Mouse (Mus musculus) kidney, adult 2 months (tissue): ENCODE measurements at regions not wholly inside any gene's neighbourhood (a gene's known extent, or its start where the extent isn't known, plus 50 kb on each side); places are given as distances from the start of the nearest gene placed in this dataset.

Experiments
- DNase-seq: peaks from one replicate; pipeline ENCODE4 v3.0.0; 2021
- H3K27ac ChIP-seq: fragments of 200-500 bp; 2 replicates; pipeline ENCODE4 v1.5.1; 2012; ENCODE audit warnings: low read depth, low read length, control low read depth, inconsistent platforms; ENCODE audit not compliant: insufficient read depth
- H3K27me3 ChIP-seq: fragments of 200-500 bp; replicated peaks from 2 replicates; pipeline ENCODE4 v1.6.1; 2012; ENCODE audit warnings: mild to moderate bottlenecking, moderate library complexity, low read length, inconsistent platforms; ENCODE audit not compliant: control insufficient read depth, insufficient read depth
- H3K36me3 ChIP-seq: fragments of 200-500 bp; 2 replicates; pipeline ENCODE4 v1.6.1; 2012; ENCODE audit warnings: mild to moderate bottlenecking, moderate library complexity, low read length, inconsistent platforms; ENCODE audit not compliant: control insufficient read depth, insufficient read depth
- H3K4me1 ChIP-seq: fragments of 200-500 bp; 2 replicates; pipeline ENCODE4 v1.6.1; 2011; ENCODE audit warnings: low read length; ENCODE audit not compliant: control insufficient read depth, insufficient read depth
- H3K4me3 ChIP-seq: fragments of 200-500 bp; 2 replicates; pipeline ENCODE4 v1.5.1; 2011; ENCODE audit warnings: mild to moderate bottlenecking, low read depth, low read length, control low read depth; ENCODE audit not compliant: insufficient read depth
- CTCF ChIP-seq: fragments of 200-500 bp; conservative IDR thresholded peaks from 2 replicates; pipeline ENCODE4 v1.5.1; 2011; ENCODE audit warnings: low read depth, mild to moderate bottlenecking, control low read depth, low read length, moderate library complexity, mixed read lengths; ENCODE audit not compliant: insufficient read depth, insufficient read length
- POLR2A ChIP-seq: fragments of 200-500 bp; IDR thresholded peaks from one replicate; pipeline ENCODE4 v1.6.1; 2011; ENCODE audit warnings: low read depth, low read length, control low read depth
- WGBS: fragments of 180-500 bp; shearing (Covaris S2); methylation state at CpG from one replicate; pipeline ENCODE4 v1.1.7; 2018; 5-methylcytosine and 5-hydroxymethylcytosine counted together

DNA sequence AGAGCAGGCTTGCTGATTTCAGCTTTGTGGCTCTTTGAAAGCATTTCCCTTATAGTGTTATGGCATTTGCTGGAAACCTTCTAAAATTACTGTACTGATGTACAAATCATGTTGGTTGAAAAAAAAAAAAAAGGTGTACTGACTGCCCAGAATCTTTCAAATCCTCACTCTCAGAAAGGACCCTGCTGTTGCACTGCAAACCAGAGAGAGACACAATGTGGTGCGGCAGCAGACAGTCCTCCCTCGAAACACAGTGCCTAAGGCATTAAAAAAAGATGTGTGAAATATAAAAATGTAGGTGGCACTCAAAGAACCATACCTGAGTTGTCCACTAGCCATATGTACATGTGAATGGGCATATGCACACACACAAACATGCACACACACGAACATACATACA lies 128.3 kb downstream of the Actr3 start:
- H3K4me1 ChIP-seq, result no peaks in the 10 kb centered on the region
- no peak for DNase-seq
- no peak overlapping the region for H3K4me3 ChIP-seq
- WGBS, result 73% methylated on average over 3 of the region's 3 CpGs
- H3K36me3 ChIP-seq, result no peaks in the 10 kb centered on the region
- no peak for TF ChIP-seq POLR2A
- no peak for TF ChIP-seq CTCF
- H3K27ac ChIP-seq, result no peak overlapping the region
- H3K27me3 ChIP-seq, result no peaks in the 10 kb centered on the region

DNA sequence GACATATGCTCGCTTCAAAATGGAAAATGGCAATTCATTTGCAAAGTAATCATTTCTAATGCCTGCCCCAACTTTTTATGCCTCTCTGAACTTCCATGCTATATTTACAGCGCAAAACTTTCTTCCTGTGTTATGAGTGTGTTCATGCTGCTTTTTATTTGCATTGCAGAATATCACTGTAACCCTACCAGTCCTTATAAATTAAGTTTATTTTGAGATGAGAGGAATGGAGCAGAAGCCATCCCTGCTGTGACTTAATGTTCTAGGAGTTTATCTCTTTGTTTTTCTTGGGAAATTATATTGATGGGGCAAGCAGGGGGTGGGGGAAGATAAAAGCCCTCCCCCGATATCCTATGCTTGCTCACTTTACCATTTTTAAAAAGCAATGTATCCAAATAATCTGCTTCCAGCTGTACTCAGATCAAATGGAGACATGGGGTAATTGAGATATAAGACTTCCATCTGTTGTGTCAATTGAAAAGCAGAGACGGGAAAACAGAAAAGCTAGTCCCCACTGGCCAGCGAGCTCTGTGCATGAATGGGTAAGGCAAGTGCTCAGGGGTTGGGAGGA lies 136.9 kb downstream of the Actr3 start:
- H3K27ac ChIP-seq, result no peak overlapping the region
- no peak overlapping the region for H3K4me3 ChIP-seq
- WGBS, result 58% methylated on average over 5 of the region's 5 CpGs
- no peak for DNase-seq
- no peaks in the 10 kb centered on the region for H3K27me3 ChIP-seq
- TF ChIP-seq CTCF (no peak), POLR2A (no peak)
- H3K4me1 ChIP-seq, result no peaks in the 10 kb centered on the region
- H3K36me3 ChIP-seq, result no peaks in the 10 kb centered on the region

DNA sequence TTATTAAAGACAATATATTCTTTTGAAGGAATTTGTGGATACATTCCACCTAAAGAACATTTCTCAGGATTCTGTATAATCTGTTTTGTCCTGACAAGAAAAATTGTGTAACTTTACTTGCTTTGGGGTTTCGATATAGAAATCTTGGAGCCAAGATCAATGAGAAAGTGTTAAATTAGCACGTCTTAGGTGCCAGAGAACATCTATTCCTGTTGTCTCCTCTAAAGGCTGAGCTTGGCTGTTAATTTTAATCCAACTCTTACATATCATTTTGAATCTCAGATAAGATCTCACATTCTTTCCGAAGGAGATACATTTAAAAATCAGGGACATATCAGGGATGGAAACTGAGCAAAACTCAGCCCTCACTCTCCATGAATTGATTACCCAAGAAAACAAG lies 139.9 kb downstream of the Actr3 start:
- Histone ChIP-seq H3K27me3 (no peaks in the 10 kb centered on the region), H3K27ac (no peak overlapping the region), H3K4me1 (no peaks in the 10 kb centered on the region), H3K4me3 (no peak overlapping the region), H3K36me3 (no peaks in the 10 kb centered on the region)
- DNase-seq, result no peak
- no peak for TF ChIP-seq CTCF
- TF ChIP-seq POLR2A, result no peak
- 91% methylated on average over 3 of the region's 3 CpGs for WGBS

DNA sequence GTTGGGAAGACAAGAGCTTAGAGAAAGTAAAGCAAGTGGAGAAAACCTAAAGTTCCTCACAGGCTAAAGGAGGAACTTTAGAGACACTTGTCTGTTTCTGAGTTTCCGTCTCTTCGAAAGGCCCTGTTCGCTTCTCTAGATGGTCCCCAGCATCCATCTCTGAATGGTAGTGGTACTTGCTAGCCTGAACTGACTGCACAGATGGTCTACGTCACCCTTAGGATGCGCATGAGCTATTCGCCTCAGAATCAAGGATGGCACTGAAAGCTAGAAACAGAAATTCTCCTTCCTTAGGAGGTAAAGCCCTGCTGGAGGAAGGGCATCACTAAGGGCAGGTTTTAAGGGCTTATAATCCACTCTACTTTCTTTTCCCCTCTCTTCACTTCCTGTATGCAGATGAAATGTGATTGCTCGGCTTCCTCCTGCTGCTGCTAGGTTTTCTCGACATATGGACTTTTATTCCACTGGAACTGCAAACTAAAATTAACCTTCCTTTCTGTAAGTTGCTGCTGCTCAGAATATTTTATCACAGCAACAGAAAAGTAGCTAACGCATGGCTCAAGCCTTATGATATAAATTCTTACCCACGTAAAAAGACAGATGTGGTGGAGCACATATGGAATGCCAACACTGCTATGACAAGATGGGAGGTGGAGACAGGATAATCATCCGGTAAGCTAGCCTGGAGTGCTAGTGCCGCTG lies 145.1 kb downstream of the Actr3 start:
- WGBS, result 86% methylated on average over 12 of the region's 12 CpGs
- no peak overlapping the region for H3K27ac ChIP-seq
- no peak for DNase-seq

DNA sequence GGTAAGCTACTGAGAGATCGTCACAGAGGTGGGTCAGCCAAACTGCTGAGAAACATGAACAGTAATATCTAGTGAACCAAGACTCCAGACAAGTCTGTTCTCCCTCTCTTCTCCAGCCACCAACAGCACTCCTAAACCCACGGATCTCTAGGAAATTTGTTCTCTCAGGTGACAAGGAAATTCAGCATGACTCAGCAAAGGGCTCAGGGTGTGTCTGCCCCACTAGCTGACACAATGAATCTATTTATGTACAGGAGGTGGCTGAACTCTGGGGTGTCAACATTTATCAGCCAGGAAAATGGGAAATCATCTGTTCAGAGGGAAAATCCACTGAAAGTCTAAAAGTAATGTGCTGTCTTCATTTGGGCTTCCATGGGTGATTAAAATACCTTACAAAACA lies 149.2 kb downstream of the Actr3 start:
- whole genome bisulfite sequencing, result 41% methylated on average over 2 of the region's 2 CpGs
- TF ChIP-seq CTCF, result no peak
- TF ChIP-seq POLR2A, result no peak
- H3K4me3 ChIP-seq, result no peak overlapping the region

More for the DNA sequence above, 145.1 kb downstream of the Actr3 start:
- no peak for TF ChIP-seq POLR2A
- no peak for TF ChIP-seq CTCF
- Histone ChIP-seq H3K4me1 (no peaks in the 10 kb centered on the region), H3K36me3 (no peaks in the 10 kb centered on the region), H3K27me3 (no peaks in the 10 kb centered on the region), H3K4me3 (no peak overlapping the region)

DNA sequence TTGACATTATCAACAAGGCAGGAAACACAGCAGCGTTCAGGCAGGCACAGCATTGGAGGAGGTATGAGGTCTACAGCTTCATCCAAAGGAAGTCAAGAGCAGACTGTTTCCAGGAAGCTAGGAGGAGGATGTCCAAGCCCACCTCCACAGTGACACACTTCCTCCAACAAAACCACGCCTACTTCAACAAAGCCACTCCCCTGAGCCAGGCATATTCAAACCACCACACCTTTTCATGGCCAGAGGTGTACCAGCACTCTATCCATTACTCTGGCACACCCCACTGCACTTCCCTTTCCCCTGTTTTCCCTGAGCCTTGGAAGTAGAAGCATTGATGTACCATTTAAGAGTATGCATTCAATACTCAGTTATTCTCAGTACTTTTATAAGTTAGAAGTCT lies 150.8 kb downstream of the Actr3 start:
- 75% methylated on average over 2 of the region's 2 CpGs for whole genome bisulfite sequencing

More for the DNA sequence above, 149.2 kb downstream of the Actr3 start:
- DNase-seq, result no peak
- no peaks in the 10 kb centered on the region for H3K4me1 ChIP-seq
- H3K27ac ChIP-seq, result no peak overlapping the region
- no peaks in the 10 kb centered on the region for H3K27me3 ChIP-seq
- no peaks in the 10 kb centered on the region for H3K36me3 ChIP-seq

DNA sequence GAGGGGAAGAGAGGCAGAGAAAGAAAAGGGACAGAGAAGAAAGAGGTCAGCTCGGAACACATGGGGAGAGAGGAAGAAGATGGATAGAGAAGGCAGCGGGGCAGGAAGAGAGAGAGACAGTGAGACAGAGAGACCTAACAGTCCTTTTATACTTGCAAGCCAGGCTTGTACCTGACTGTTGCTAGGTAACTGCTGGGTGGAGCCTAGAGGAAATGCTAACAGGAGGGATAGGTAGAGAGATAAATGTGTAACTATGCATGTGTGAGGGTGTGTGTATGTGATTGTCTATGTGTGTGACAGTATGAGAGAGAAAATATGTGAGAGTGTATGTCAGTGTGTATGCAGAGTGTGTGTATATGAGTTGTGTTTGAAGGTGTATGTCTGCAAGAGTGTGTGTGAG lies 161.8 kb downstream of the Actr3 start:
- 73% methylated on average over 2 of the region's 2 CpGs for WGBS
- no peak for DNase-seq
- TF ChIP-seq POLR2A (no peak), CTCF (no peak)
- H3K4me1 ChIP-seq, result no peaks in the 10 kb centered on the region
- no peaks in the 10 kb centered on the region for H3K27me3 ChIP-seq
- no peaks in the 10 kb centered on the region for H3K36me3 ChIP-seq
- no peak overlapping the region for H3K4me3 ChIP-seq
- H3K27ac ChIP-seq, result no peak overlapping the region

More for the DNA sequence above, 150.8 kb downstream of the Actr3 start:
- TF ChIP-seq CTCF, result no peak
- no peak for TF ChIP-seq POLR2A
- Histone ChIP-seq H3K27me3 (no peaks in the 10 kb centered on the region), H3K4me1 (no peaks in the 10 kb centered on the region), H3K36me3 (no peaks in the 10 kb centered on the region), H3K4me3 (no peak overlapping the region), H3K27ac (no peak overlapping the region)
- DNase-seq, result no peak
